Mouse (Mus musculus): ENCODE measurements at regions not wholly inside any gene's neighbourhood (a gene's known extent, or its start where the extent isn't known, plus 50 kb on each side); places are given as distances from the start of the nearest gene placed in this dataset.

GRCm38 (mm10) chr9:97273891-97274290, 95.9 kb downstream of the Trim42 start:
- TF ChIP-seq EP300 (IDR thresholded peaks at IDR 0.05) (no peak), CTCF (IDR thresholded peaks at IDR 0.05) (no peak)

All from lung, postnatal 0 days (tissue).